Comparison of ENCODE assay signal across 10 mouse cellular contexts in the genomic region with DNA sequence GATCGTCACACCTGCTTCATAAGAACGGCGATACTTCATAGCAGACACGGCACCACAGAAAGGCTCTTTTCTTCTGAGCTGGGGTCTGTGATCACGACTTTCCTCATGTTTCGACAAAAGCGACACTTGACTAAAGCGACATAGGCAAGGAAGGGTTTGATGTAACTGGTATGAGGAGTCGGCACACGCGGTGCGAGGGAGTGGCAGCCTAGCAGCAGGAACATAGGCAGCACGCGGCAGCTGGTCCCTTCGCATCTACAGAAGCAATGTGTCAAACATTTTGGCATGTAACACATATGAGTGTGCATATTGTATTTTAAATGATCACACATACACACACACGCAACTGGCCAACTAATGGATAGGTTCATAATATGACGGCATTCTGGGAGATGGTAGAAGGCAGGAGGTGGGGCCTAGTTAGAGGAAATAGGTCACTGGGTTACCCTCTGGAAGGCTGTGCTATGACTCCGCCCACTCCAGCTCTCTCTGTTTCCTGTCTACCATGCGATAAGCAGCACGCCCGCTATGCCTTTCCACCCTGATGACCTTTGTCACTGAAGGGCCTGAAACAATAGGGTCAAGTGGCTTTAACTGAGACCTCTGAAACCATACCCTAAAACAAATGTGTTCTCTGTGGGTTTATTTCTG.
A peak's percentile ranks its signal among the peaks of the same experiment; 100 is the strongest.
DNase-seq lines count a peak whose midpoint lies in the region; ATAC-seq and TF ChIP-seq lines count a peak whose summit lies in the region.
"Had no signal": no experiment of that assay in that cellular context is flagged by ENCODE, and none has a peak within 500 bp of the region (broad histone marks: within the 10 kb centered on the region; RNA-seq: fewer than 3 reads in every experiment).

No protein-coding gene starts in this region.

- ATAC-seq in kidney, embryonic 15.5 days (replicated peaks; ENCODE audit: low FRiP score): no peak
- peak; percentile 92 for ATAC-seq in liver, embryonic 11.5 days (replicated peaks; ENCODE audit: low FRiP score)

- TF ChIP-seq POLR2A in cerebellum, adult 2 months (IDR thresholded peaks at IDR 0.05; ENCODE audit: borderline replicate concordance, insufficient read depth, low read length): no peak

- no peaks in the 10 kb centered on the region for H3K4me1 ChIP-seq in kidney, embryonic 15.5 days
- peaks cover 8% of the 10 kb centered on the region for H3K4me1 ChIP-seq in liver, embryonic 11.5 days (replicated peaks; ENCODE audit: control insufficient read depth, insufficient read depth, low read length)
- no peaks in the 10 kb centered on the region for H3K4me1 ChIP-seq in cerebellum, adult 2 months (ENCODE audit: control insufficient read depth, insufficient read depth, low read length)

- H3K27me3 ChIP-seq in kidney, embryonic 15.5 days: no peaks in the 10 kb centered on the region
- H3K27me3 ChIP-seq in liver, embryonic 11.5 days (replicated peaks; ENCODE audit: control insufficient read depth, insufficient read depth, low read length): no peaks in the 10 kb centered on the region
- H3K27me3 ChIP-seq in cerebellum, adult 2 months (ENCODE audit: control insufficient read depth, insufficient read depth, low read length): no peaks in the 10 kb centered on the region
- H3K27me3 ChIP-seq: lung, embryonic 15.5 days had no signal

- DNase-seq in kidney, adult 11 months: no peak
- DNase-seq in ZHBTc4 (ENCODE audit: low read depth, low spot score): peak; percentile 62
- DNase-seq in liver, embryonic 11.5 days (ENCODE audit: low spot score): no peak
- peak; percentile 57 to 70 for DNase-seq in thymus, postnatal 10 days (ENCODE audit: low spot score in 2 of 2)
- DNase-seq in frontal cortex, postnatal 10 days (ENCODE audit: low spot score in 2 of 2): no peak
- no peak for DNase-seq in kidney, postnatal 4 days
- DNase-seq in cerebellum, adult 2 months: no peak
- DNase-seq: kidney, postnatal 10 days had no signal

- H3K4me3 ChIP-seq in kidney, embryonic 15.5 days (replicated peaks): no peak overlapping the region
- peak overlapping the region; percentile 15; the same call in 1 of the 2 replicates for H3K4me3 ChIP-seq in liver, embryonic 11.5 days (ENCODE audit: low read depth, low read length)
- H3K4me3 ChIP-seq in cerebellum, adult 2 months (replicated peaks; ENCODE audit: insufficient read depth, low read depth, low read length): no peak overlapping the region
- H3K4me3 ChIP-seq: lung, embryonic 15.5 days had no signal

- no peak overlapping the region for H3K27ac ChIP-seq in kidney, embryonic 15.5 days
- no peak overlapping the region for H3K27ac ChIP-seq in liver, embryonic 11.5 days (ENCODE audit: low read depth, low read length)
- no peak overlapping the region for H3K27ac ChIP-seq in cerebellum, adult 2 months (ENCODE audit: insufficient read depth, low read length)
- H3K27ac ChIP-seq: lung, embryonic 15.5 days had no signal

- 85% methylated on average over 21 of the region's 21 CpGs for WGBS in kidney, embryonic 15.5 days
- WGBS in liver, embryonic 11.5 days: 70% methylated on average over 21 of the region's 21 CpGs
- 88% methylated on average over 21 of the region's 21 CpGs for WGBS in cerebellum, adult 2 months

- H3K4me2 ChIP-seq in kidney, embryonic 15.5 days: peak overlapping the region; percentile 1; the same call in 1 of the 2 replicates
- H3K4me2 ChIP-seq in liver, embryonic 11.5 days: peak overlapping the region; percentile 29; the same call in 1 of the 2 replicates
- H3K4me2 ChIP-seq: lung, embryonic 15.5 days had no signal

- H3K36me3 ChIP-seq in kidney, embryonic 15.5 days: no peaks in the 10 kb centered on the region
- no peaks in the 10 kb centered on the region for H3K36me3 ChIP-seq in liver, embryonic 11.5 days (ENCODE audit: control insufficient read depth, insufficient read depth, low read length)
- H3K36me3 ChIP-seq: lung, embryonic 15.5 days had no signal

- H3K9me3 ChIP-seq in kidney, embryonic 15.5 days (replicated peaks): no peaks in the 10 kb centered on the region
- H3K9me3 ChIP-seq in liver, embryonic 11.5 days (ENCODE audit: control insufficient read depth, low read length): no peaks in the 10 kb centered on the region
- H3K9me3 ChIP-seq: lung, embryonic 15.5 days had no signal

- TF ChIP-seq CTCF in cerebellum, adult 2 months (IDR thresholded peaks at IDR 0.05; ENCODE audit: borderline replicate concordance, insufficient read depth, low read depth, low read length): no peak

- H3K9ac ChIP-seq in kidney, embryonic 15.5 days: no peak overlapping the region
- no peak overlapping the region for H3K9ac ChIP-seq in liver, embryonic 11.5 days (ENCODE audit: low read depth, low read length)
- H3K9ac ChIP-seq: lung, embryonic 15.5 days had no signal

Comparison
In these comparisons a context has a peak if more than half of its experiments do, and no peak if none do; other contexts are left out.
1. DNase-seq: peak in ZHBTc4 (single experiment) and thymus, postnatal 10 days (2 of 2); none in kidney, adult 11 months (single experiment), liver, embryonic 11.5 days (single experiment), frontal cortex, postnatal 10 days (0 of 2), kidney, postnatal 4 days (0 of 2) and cerebellum, adult 2 months (0 of 2).